Mouse (Mus musculus): Measurements from ENCODE around the gene Olfr1020. TPM values are rescaled to one million over a fixed set of nuclear protein-coding genes. Genes with fewer than 3 reads are reported as not detected.

The Olfr1020 gene
- polyA plus RNA-seq (2017; shearing (Covaris generic)): 1 to 10 TPM in 1 of 2 experiments, under 1 TPM in 1; 0.10 to 1.7 TPM

DNA sequence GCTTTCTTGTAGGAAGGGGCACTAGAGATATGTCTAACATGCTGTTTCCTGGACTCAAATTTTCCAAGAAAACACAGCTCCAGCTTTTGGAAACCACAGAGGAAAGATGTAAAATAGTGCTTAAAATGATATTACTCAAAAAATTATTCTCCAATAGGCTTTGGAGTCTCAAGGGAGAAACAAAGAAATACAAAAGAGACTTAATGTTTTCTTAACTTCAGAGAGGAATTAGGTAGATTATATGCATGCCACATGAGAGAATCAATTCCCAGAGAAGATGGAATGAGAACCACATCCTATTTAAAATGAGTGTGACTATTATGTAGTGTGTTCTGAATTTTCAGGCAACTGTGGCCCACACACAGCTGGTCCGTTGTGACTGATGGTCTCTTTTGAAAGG, at the start of gene Olfr1020:
Gene Olfr1020 (plus strand): TSS at position 301 of the 400 bp plus-strand sequence.

DNA sequence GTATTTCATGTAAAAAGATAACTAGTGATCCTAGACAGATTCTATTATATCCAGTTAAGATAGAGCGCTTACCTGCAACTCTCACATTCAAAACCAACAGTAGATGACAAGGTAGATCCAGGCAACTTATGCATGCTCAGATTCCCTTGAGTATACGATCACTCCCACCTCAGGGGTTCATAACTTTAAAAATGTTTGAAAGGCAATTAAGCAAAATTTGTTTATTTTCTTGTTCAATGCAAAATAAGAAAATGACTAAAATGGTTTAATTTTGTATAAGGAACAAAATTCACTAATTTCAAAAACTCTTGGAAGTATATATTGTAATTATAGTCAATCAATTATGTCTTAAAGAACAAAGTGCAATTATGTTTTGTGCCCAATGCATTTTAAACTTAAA, 44.4 kb upstream of the Olfr1020 start, which contains the start of gene Olfr1016:
Gene Olfr1016 (minus strand): TSS at position 101 of the 400 bp plus-strand sequence.

DNA sequence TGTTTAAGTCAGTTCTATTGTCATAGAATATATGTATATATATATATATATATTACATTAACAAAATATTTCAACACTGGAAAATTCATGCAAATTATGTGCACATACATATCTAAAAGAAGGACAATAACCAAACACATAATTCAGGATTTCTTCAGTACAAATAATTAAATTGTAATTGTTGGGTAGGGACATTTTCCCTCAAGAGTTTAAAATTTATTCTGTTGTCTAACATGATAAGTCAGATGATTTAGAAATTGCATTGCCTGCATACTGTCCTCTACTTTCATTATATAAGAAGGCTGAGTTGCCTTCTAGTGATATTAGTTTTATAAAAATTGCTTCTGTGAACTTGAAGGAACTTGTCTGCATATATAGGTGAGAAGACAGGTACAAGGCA, 28.7 kb upstream of the Olfr1020 start, which contains the start of gene Olfr1018:
Gene Olfr1018 (plus strand): TSS at position 301 of the 400 bp plus-strand sequence.

DNA sequence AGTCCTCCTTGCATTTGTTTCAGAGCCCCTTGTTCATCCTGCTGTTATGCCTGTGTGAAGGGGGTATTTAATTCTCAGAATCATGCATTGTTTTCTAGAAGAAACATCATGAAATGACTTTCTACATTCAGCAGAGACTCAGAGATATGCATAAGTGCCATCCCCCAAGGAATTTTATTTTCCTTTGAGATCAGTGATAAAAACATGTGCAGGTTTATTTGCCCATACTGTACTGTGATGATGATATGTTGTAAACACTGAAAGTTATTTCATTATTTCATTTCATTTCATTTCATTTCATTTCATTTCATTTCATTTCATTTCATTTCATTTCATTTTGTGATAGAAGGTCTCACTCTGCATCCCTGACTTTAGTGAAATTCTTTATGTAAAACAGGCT, 1.4 kb upstream of the Olfr1020 start, which contains the start of gene Olfr1019:
Gene Olfr1019 (minus strand): TSS at position 101 of the 400 bp plus-strand sequence.

DNA sequence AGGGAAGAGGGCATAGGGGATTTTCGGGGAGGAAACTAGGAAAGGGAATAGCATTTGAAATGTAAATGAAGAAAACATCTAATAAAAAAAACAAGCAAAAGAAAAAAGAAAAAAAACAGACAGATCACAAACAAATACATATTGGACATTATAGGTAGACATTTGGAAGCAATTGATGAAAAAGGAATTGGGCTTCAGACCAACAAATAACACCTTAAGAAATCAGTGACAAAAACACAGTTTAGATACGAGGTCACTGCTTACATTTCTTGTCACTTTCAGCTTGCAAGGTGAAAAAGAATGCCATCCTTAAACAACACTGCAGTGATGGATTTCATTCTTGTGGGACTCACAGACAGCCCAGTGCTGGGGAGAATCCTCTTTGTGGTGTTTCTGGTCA, 21.5 kb downstream of the Olfr1020 start, which contains the start of gene Olfr1022:
Gene Olfr1022 (plus strand): TSS at position 301 of the 400 bp plus-strand sequence.

DNA sequence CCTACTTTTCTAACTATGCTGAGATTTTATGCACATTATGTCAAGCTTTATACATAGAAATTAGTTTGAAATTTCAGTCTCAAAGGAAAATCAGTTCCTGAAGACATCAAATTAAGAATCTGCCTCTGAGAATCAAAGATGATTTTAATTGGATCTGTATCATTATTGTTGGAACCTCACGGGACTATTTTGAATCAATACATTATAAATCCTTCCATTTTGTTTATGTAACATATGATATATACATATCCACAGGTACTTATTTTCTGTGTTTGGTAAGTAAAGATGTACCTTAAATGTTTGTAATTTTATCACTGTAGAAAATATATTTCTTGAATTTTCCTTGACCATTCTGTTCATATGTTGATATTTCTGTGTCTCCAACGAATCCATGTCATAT, 38.5 kb downstream of the Olfr1020 start, which contains the start of gene Olfr1023:
Gene Olfr1023 (plus strand): TSS at position 301 of the 400 bp plus-strand sequence.

Other genes with a start within 250 kb of the Olfr1020 start
- not detected for gene Olfr1000, start 235.1 kb upstream of the Olfr1020 start, polyA plus RNA-seq (2017; shearing (Covaris generic))
- not detected for gene Olfr1002, start 196.3 kb upstream of the Olfr1020 start, polyA plus RNA-seq (2017; shearing (Covaris generic))
- not detected for gene Olfr154, start 182.6 kb upstream of the Olfr1020 start, polyA plus RNA-seq (2017; shearing (Covaris generic))
- gene Olfr1006, start 168.3 kb upstream of the Olfr1020 start, polyA plus RNA-seq (2017; shearing (Covaris generic)): not detected
- not detected for gene Olfr1008, start 157.6 kb upstream of the Olfr1020 start, polyA plus RNA-seq (2017; shearing (Covaris generic))
- not detected for gene Olfr1009, start 131.6 kb upstream of the Olfr1020 start, polyA plus RNA-seq (2017; shearing (Covaris generic))
- under 1 TPM in 1 of 2 experiments, not detected in 1; 0.05 TPM for gene Olfr1012, start 84.3 kb upstream of the Olfr1020 start, polyA plus RNA-seq (2017; shearing (Covaris generic))
- gene Olfr1013, start 79.9 kb upstream of the Olfr1020 start, polyA plus RNA-seq (2017; shearing (Covaris generic)): not detected
- under 1 TPM in 1 of 2 experiments, not detected in 1; 0.17 TPM for gene Olfr1014, start 74.3 kb upstream of the Olfr1020 start, polyA plus RNA-seq (2017; shearing (Covaris generic))
- gene Olfr1015, start 65.0 kb upstream of the Olfr1020 start, polyA plus RNA-seq (2017; shearing (Covaris generic)): not detected
- gene Olfr1016, start 44.5 kb upstream of the Olfr1020 start, polyA plus RNA-seq (2017; shearing (Covaris generic)): under 1 TPM in 1 of 2 experiments, not detected in 1; 0.40 TPM
- under 1 TPM in 1 of 2 experiments, not detected in 1; 0.66 TPM for gene Olfr1018, start 28.6 kb upstream of the Olfr1020 start, polyA plus RNA-seq (2017; shearing (Covaris generic))
- not detected for gene Olfr1019, start 1.5 kb upstream of the Olfr1020 start, polyA plus RNA-seq (2017; shearing (Covaris generic))
- gene Olfr1022, start 21.6 kb downstream of the Olfr1020 start, polyA plus RNA-seq (2017; shearing (Covaris generic)): not detected
- gene Olfr1023, start 38.6 kb downstream of the Olfr1020 start, polyA plus RNA-seq (2017; shearing (Covaris generic)): not detected
- not detected for gene Olfr1024, start 58.0 kb downstream of the Olfr1020 start, polyA plus RNA-seq (2017; shearing (Covaris generic))
- not detected for gene Olfr1025-ps1, start 68.2 kb downstream of the Olfr1020 start, polyA plus RNA-seq (2017; shearing (Covaris generic))
- 1 to 10 TPM in 1 of 2 experiments, not detected in 1; 1.2 TPM for gene Olfr1026, start 74.5 kb downstream of the Olfr1020 start, polyA plus RNA-seq (2017; shearing (Covaris generic))
- gene Olfr1028, start 103.4 kb downstream of the Olfr1020 start, polyA plus RNA-seq (2017; shearing (Covaris generic)): under 1 TPM in 1 of 2 experiments, not detected in 1; 0.66 TPM
- gene Olfr1029, start 126.9 kb downstream of the Olfr1020 start, polyA plus RNA-seq (2017; shearing (Covaris generic)): under 1 TPM; 0.07 to 0.39 TPM
- under 1 TPM; 0.37 to 0.62 TPM for gene Olfr1030, start 132.2 kb downstream of the Olfr1020 start, polyA plus RNA-seq (2017; shearing (Covaris generic))
- gene Olfr1031, start 143.3 kb downstream of the Olfr1020 start, polyA plus RNA-seq (2017; shearing (Covaris generic)): not detected
- not detected for gene Olfr1032, start 158.5 kb downstream of the Olfr1020 start, polyA plus RNA-seq (2017; shearing (Covaris generic))
- 1 to 10 TPM; 1.7 to 5.1 TPM for gene Olfr1033, start 173.6 kb downstream of the Olfr1020 start, polyA plus RNA-seq (2017; shearing (Covaris generic))
- not detected for gene Olfr1034, start 198.8 kb downstream of the Olfr1020 start, polyA plus RNA-seq (2017; shearing (Covaris generic))
- gene Olfr1036, start 227.0 kb downstream of the Olfr1020 start, polyA plus RNA-seq (2017; shearing (Covaris generic)): under 1 TPM in 1 of 2 experiments, not detected in 1; 0.14 TPM
- gene Olfr1037, start 240.4 kb downstream of the Olfr1020 start, polyA plus RNA-seq (2017; shearing (Covaris generic)): not detected